Mouse (Mus musculus) spleen, adult 2 months (tissue): ENCODE measurements around the gene Prg2.

Experiments
- CTCF ChIP-seq: fragments of 200-500 bp; IDR thresholded peaks from 2 replicates; pipeline ENCODE4 v1.5.1; 2011; ENCODE audit warnings: mild to moderate bottlenecking, inconsistent platforms; ENCODE audit not compliant: insufficient read depth, insufficient read length, insufficient replicate concordance; ENCODE audit errors: extremely low read depth
- POLR2A ChIP-seq: fragments of 200-500 bp; IDR thresholded peaks from 2 replicates; pipeline ENCODE4 v1.6.1; 2011; ENCODE audit warnings: low read depth, low read length, inconsistent platforms

DNA sequence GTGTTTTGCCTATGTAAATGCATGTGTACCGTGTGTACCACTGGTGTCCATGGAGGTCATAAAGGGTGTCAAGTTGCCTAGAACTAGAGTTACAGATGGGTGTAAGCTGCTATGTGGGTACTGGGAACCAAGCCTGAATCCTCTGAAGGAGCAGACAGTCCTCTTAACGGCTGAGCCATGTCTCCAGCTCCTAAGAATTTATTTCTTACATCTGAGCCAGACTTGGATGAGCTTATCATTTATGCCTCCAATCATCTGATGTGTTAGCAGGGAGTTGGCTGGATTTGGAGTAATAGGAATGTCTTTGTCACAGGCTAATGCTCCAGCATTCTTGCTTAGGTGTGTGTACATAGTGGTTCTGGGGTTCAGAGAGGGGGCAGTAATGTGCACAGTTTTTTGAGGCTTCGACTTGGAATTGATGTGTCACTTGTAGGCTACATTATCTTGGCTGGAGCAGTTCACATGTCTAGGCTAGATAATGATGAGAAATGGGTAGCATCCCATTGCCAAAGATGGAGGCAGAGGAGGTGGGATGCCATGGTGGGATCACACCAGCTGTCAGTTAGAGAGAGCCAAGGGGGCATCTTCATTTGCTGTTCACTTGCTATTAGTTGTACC is 33.0 kb upstream of the Prg2 start:
- TF ChIP-seq CTCF (no peak), POLR2A (no peak)
